Mouse (Mus musculus) gastrocnemius, postnatal 14 days (tissue): ENCODE results near the gene Nphp1. TPM values are rescaled to one million over a fixed set of nuclear protein-coding genes. Genes with fewer than 3 reads are reported as not detected.
A peak's percentile ranks its signal among the peaks of the same experiment; 100 is the strongest.

Source experiments
- DNase-seq: peaks from one replicate; pipeline ENCODE4 v3.0.0; 2021; ENCODE audit warnings: mixed read lengths
- intact Hi-C: fragments of 180-260 bp; cut with DNase I; formaldehyde crosslinking; loops from one replicate; pipeline ENCODE4 v1.15.1; 2025; ENCODE audit warnings: low total_unique reads
- long read RNA-seq, 2 experiments: library from polyadenylated mRNA; stranded (forward); transcript quantifications; one replicate each; pipeline ENCODE4 v2.0.0; 2021
- total RNA-seq, 2 experiments: library from RNA; stranded (reverse); gene quantifications; 2 replicates each; pipeline ENCODE4 v1.2.3; 2021

Gene Nphp1
- 10 to 100 TPM; 13.7 to 15.4 TPM for total RNA-seq
- long read RNA-seq, experiment 1, transcript Nphp1-201 (20 exons, 2,260 nt): major isoform, 10 of 28 reads
- long read RNA-seq, experiment 1, transcript Nphp1-202 (20 exons, 2,296 nt): minor isoform, 5 of 28 reads
- long read RNA-seq, experiment 1, partial matches to known transcripts: 2 of 28 reads
- long read RNA-seq, experiment 1, other reads (novel, unspliced or antisense): 11 of 28 reads
- long read RNA-seq, experiment 2, transcript Nphp1-202 (20 exons, 2,296 nt): major isoform, 17 of 37 reads
- long read RNA-seq, experiment 2, transcript Nphp1-201 (20 exons, 2,260 nt): minor isoform, 5 of 37 reads
- long read RNA-seq, experiment 2, partial matches to known transcripts: 1 of 37 reads
- long read RNA-seq, experiment 2, other reads (novel, unspliced or antisense): 14 of 37 reads

DNA sequence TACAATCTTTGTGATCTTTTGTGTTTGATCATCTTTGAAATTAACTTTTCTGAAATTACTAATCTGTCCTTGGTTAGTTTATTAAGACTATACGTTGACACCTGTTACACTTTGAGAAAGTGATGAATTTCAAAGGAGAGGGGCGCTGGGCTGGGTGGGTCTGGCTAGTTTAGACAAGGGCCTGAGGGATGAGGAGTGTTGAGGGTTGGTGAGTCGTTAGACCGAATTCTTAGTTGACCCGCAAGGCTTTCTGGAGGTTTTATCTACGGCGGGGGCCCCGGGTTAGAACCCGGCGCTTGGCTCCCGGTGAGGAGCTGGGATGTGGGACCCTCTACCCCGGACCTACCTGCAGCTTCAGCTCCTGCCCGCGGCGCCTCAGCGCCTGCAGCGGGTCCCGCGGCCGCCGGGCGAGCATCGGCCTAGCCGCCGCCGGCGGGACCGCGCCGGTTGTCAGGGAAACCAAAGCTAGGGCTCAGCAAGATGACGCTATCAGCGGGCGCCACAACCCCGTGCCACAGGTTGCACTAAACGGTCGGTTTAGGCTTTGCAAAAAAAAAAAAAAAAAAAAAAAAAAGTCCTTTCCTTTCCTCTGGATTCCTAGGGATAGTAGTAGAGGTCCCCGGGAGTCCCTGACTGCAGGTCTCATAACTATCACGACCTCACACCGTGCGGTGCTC, at the start of gene Nphp1:
Nphp1 (minus strand) TSS at position 458 of the 677 bp plus-strand sequence.
- DNase-seq: peak; percentile 88
- intact Hi-C loops: no loop called here

GRCm38 (mm10) chr2:127832833-127833190, 44.1 kb upstream of the Nphp1 start:
- intact Hi-C loops: no loop called here
- DNase-seq: no peak

GRCm38 (mm10) chr2:127832103-127832832, 43.6 kb upstream of the Nphp1 start:
- DNase-seq: no peak
- intact Hi-C loops: no loop called here

DNA sequence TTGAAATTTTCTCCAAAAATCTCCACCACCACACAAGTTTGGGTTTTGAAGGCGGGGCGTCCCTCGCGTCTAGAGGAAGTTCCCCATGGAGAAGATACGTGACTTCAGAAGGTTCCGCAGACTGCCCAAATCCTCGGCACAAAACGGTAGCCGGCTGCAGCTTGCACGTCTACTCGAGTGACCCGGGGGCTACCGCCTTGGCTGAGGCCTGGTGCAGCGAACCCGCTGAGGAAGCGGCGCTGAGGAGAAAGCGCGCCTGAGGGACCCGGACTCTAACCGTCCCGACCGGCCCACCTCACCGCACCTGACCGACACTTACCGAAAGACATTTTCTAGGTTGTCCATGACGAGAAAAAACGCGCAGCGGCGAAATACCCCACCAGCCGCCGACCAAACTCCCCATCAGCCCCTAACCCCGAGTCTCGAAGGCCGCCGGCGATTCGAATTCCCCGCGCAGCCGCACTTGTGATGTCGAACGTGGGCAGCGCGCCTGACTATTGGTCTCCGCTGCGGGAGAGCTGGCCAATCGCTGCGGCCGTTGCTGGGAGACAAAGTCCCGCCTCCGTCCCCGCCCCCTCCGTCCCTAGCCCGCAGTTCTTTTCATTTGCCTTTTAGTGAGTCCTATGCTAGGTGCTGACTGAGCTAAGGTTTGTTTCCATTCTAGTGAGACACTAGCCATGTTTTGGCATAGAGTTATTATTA, 42.9 kb upstream of the Nphp1 start, which contains the start of gene Bub1:
Bub1 (minus strand) TSS at position 465 of the 702 bp plus-strand sequence.
- intact Hi-C loops: no loop called here
- peak; percentile 96 for DNase-seq

GRCm38 (mm10) chr2:127791919-127792603, 3.4 kb upstream of the Nphp1 start, which contains the start of gene Mtln:
Gene Mtln (minus strand): TSS chr2:127792488.
- intact Hi-C loops: no loop called here
- DNase-seq: peak; percentile 87

DNA sequence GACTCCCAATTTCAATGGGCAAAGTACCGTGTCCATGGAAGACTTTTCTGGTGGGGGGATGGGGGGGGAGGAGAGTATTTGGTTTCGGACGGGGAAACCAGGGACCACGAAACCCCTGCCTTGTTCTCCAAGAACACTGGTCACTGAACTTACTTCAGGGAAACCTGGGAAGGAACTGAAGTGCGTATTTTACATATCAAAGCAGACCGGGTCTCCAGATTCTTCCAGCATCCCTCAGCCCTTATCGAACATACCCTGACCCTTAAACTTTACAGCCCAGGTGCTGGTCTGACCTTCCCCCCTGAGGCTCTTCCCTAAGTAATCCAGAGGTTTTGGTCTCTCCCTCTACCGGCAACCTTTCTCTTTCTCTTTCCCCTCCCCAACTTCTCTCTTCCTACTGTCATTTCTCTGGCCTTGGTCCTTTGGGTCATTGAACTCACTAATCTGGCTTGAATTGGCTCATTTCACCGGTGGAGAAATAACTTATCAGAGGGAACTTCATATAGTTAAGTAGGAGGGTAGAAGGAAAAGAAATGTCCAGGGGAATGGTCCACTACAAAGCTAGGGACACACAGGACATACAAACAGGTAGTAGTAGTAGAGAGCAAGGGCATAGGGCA, 1.1 kb upstream of the Nphp1 start:
- intact Hi-C loops: no loop called here
- DNase-seq: no peak

GRCm38 (mm10) chr2:127789138-127789537, 441 bp upstream of the Nphp1 start:
- no peak for DNase-seq
- intact Hi-C loops: no loop called here

DNA sequence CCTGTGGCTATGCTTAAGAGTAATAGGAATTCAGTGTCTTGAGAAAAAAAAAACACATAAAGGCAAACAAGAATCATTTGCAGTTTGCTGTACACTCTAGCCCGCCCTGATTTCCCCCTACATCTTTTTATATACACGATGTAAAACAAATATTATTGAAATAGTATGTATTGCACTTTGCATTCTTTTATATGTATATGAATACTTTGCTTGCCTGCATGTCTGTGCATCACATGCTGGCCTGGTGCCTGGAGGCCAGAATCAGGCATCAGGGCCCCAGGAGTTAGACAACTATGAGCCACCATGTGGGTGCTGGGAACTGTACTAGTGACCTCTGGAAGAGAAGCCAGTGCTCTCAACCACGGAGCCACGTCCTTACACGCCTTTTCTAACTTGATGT, 1.5 kb downstream of the Nphp1 start:
- intact Hi-C loops: no loop called here
- no peak for DNase-seq

DNA sequence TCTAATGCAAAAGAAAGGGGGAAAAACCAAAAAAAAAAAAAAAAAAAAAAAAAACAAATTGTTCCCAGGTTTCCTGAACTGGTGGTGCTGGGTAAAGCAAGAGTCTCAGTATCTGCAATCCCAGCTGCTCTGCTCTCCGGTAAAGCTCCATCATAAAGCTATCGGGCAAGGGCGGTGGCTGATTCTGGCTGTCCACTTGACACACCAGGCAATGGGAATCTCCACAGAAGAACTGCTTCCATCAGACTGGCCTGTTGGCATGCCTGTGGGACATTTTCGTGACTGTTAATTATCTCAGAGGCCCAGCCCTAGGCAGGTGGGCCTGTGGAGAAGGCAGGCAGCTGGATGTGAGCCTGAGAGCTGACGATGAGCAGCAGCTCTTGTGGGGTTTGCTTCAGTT, 10.2 kb downstream of the Nphp1 start:
- intact Hi-C loops: no loop called here
- DNase-seq: no peak

DNA sequence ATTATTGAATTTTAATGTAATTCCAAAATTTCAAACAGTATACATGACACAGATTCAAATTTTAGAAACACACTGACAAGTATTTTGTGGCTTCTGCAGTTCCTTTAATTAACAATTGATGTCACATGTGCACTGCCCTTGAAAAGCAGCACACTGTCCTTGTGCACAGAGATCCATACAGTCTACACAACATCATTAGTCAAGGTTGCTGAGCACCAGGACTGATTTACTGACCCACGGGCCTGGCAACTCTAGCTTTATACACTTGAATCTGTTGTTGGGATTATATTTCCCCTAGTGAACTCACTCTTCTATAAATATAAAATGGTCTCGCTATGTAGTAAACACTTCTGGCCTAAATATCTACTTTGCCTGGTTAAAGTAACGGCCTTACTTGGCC, 13.7 kb downstream of the Nphp1 start:
- intact Hi-C loops: no loop called here
- no peak for DNase-seq

- no peak for DNase-seq
- intact Hi-C loops: no loop called here
Measured at GRCm38 (mm10) chr2:127774578-127774941, 14.1 kb downstream of the Nphp1 start.

GRCm38 (mm10) chr2:127773938-127774577, 14.6 kb downstream of the Nphp1 start:
- intact Hi-C loops: no loop called here
- DNase-seq: no peak

GRCm38 (mm10) chr2:127761587-127761986, 27.1 kb downstream of the Nphp1 start:
- intact Hi-C loops: no loop called here
- no peak for DNase-seq

- intact Hi-C loops: no loop called here
- no peak for DNase-seq
Measured at GRCm38 (mm10) chr2:127760429-127761000, 28.2 kb downstream of the Nphp1 start.

- DNase-seq: no peak
- intact Hi-C loops: no loop called here
Measured at GRCm38 (mm10) chr2:127760014-127760413, 28.7 kb downstream of the Nphp1 start.

DNA sequence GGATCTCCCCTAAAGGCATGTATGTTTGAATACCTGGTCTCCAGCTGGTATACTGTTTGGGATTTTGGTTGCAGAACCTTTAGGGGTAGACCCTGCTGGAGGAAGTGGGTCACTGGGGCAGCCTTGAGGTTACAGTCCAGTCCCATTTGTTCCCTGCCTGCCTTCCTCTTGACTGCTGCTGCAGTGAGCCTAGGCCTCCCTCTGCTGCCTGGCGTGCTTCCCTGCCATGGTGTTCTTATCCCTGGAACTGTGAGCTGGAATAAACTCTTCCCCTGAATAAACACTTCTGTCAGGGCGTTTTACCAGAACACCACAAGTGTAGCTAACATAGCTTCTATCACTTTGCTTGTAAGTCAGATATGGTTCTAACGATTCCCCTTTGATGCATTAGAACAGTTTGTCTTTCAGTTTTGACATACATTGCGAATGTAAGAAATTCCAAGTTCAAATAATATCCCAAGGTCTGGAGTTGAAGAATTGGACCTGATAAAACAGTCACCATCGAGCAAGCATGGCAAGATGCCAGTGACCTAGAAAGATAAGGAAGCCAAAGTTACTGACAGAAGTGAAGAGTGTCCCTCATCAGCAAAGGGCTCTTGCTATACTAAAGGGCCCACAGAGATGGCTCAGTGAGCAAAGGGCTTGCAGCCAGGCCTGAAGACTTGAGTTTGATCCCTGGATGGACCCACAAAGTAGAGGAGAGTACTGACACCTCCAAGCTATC, 29.4 kb downstream of the Nphp1 start:
- no peak for DNase-seq
- intact Hi-C loops: no loop called here

DNA sequence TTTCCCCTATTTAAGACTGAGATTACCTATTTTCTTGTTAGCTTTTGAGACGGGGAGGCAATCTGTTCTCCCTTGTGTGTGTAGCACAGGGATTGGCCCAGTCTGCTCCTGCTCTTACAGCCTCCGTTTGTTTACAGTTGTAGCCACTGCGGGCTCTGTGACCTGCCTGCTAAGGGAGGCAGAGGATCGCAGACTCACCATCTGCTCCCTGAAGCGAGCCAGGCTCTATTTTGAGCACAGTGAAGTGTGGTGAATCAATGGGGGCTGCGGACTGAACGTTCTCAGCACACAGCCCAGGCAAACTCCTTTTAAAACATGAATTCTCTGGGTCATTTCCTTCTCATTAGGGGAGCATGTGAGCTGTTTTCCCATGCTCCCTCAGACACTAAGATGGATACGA, 31.5 kb downstream of the Nphp1 start:
- intact Hi-C loops: no loop called here
- no peak for DNase-seq
